Mouse (Mus musculus): ENCODE data around the gene Pdia3.

Gene Pdia3

DNA sequence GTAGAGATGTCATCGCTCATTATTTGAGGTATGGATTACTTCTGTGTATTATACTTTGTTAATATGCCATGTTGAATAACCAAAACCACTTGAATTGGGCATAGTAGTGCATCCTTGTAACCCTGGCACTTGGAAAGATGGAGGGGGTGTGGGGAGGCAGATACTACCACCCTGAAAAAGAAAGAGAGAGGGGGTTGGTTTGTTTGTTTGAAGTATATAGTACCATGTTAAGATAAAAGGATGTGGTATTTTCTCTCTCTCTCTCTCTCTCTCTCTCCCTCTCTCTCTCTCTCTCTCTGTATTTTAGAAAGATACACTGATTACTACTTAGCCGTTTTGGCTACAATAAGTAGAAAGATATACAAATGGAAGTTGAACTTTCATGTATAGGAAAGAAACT is 12.3 kb downstream of the Pdia3 start:
- no peak for TF ChIP-seq GATA4 (IDR thresholded peaks at IDR 0.05; ENCODE audit: insufficient replicate concordance, low read length)

GRCm38 (mm10) chr2:121434854-121435253 is 21.3 kb downstream of the Pdia3 start:
- no peak for TF ChIP-seq GATA4 (IDR thresholded peaks at IDR 0.05; ENCODE audit: insufficient replicate concordance, low read length)

GRCm38 (mm10) chr2:121439746-121440145 is 26.2 kb downstream of the Pdia3 start:
- TF ChIP-seq GATA4 (IDR thresholded peaks at IDR 0.05; ENCODE audit: insufficient replicate concordance, low read length): no peak

- no peak for TF ChIP-seq GATA4 (IDR thresholded peaks at IDR 0.05; ENCODE audit: insufficient replicate concordance, low read length)
These were observed 27.4 kb downstream of the Pdia3 start for GRCm38 (mm10) chr2:121440834-121441605.

DNA sequence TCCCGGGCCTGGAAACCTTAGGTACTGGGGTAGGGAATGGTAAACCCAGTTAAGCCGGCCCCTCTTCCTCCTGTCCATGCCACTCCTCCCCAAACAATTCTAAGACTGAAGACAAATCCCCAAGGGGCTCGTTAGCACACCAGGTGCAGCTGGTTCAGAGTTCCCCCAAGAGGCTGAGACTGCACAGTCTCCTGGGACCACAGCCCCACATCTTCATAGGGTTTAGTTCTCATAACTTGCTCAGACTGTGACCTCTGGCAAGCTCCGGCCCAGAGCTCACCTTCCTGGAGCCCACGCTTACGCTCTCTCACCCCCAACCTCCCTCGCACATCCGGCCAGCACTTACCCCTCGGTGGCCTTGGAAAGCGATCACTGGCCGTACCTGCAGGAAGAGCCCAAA is 28.2 kb downstream of the Pdia3 start:
- TF ChIP-seq GATA4 (IDR thresholded peaks at IDR 0.05; ENCODE audit: insufficient replicate concordance, low read length): no peak

- no peak for TF ChIP-seq GATA4 (IDR thresholded peaks at IDR 0.05; ENCODE audit: insufficient replicate concordance, low read length)
These were observed 28.9 kb downstream of the Pdia3 start for GRCm38 (mm10) chr2:121442259-121443067.

DNA sequence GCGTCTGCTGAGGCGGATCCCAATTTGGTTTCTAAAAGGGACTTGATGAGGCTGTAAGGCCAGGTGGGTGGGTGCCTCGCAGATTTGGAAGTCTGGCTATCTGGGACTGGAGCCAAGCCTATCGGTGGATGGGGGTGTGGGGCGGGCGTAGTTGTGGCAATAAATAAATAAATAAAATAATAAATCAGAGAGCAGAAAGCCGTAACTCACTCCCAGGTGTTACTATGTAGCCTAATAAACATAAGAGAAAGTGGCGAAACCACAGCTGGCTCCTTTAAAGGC is 29.4 kb downstream of the Pdia3 start:
- no peak for TF ChIP-seq GATA4 (IDR thresholded peaks at IDR 0.05; ENCODE audit: insufficient replicate concordance, low read length)

- no peak for TF ChIP-seq GATA4 (IDR thresholded peaks at IDR 0.05; ENCODE audit: insufficient replicate concordance, low read length)
These were observed 30.6 kb downstream of the Pdia3 start, which contains the start of gene Ell3 for GRCm38 (mm10) chr2:121444178-121444577. Gene Ell3, minus strand, starts transcription at chr2:121444278.

DNA sequence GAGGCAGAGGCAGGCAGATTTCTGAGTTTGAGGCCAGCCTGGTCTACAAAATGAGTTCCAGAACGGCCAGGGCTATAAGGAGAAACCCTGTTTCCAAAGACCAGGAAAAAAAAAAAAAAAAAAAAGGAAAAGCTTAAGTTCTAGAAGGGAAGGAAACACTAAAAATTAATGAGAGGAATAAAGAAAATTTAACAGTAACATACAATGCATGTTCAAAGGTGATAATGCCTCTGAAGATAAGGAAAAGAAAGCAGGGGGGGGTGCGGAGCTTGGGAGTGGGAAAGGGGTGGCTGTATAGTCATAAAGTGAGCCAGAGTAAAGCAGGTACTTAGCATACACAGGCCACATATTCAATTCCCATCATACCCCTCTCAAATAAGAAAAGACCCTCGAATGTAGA is 31.5 kb downstream of the Pdia3 start:
- TF ChIP-seq GATA4 (IDR thresholded peaks at IDR 0.05; ENCODE audit: insufficient replicate concordance, low read length): no peak

GRCm38 (mm10) chr2:121446506-121446905 is 32.9 kb downstream of the Pdia3 start:
- TF ChIP-seq GATA4 (IDR thresholded peaks at IDR 0.05; ENCODE audit: insufficient replicate concordance, low read length): no peak

DNA sequence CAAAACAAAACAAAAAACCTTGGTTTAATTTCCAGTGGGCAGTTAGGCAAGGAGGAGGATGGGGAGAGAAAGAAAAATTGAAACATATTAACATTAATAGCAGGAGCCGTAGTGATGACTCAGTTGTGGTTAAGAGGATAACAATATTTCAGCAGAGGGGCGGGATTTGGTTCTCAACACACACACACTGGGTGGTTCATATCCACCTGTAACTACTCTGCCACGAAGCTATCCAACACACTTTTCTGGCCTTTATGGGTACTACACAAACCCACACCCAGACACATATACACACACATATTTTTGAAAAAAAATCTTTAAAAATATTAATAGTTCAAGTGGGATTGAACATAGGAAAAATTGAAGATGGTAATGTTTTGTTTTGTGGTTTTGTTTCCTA is 33.4 kb downstream of the Pdia3 start:
- TF ChIP-seq GATA4 (IDR thresholded peaks at IDR 0.05; ENCODE audit: insufficient replicate concordance, low read length): no peak

DNA sequence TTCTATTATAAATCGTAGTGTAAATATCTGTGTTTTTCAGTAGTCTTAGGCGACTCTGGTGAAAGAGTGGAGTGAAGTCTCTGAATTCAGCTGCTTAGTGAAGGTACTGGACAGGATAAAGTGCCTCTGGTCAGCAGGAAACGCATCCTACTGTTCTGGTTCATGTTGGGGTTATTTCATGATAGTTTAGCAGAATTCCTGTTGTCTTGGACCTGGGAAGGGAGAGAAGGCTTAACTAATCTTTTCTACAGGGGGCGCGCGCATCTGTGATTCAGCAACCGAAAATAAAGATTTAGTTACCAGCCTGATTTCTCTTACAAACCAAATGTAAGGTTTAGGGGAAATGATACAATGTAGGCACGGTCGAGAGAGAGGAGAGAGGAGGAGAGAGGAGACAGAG is 34.6 kb downstream of the Pdia3 start:
- TF ChIP-seq GATA4 (IDR thresholded peaks at IDR 0.05; ENCODE audit: insufficient replicate concordance, low read length): no peak

DNA sequence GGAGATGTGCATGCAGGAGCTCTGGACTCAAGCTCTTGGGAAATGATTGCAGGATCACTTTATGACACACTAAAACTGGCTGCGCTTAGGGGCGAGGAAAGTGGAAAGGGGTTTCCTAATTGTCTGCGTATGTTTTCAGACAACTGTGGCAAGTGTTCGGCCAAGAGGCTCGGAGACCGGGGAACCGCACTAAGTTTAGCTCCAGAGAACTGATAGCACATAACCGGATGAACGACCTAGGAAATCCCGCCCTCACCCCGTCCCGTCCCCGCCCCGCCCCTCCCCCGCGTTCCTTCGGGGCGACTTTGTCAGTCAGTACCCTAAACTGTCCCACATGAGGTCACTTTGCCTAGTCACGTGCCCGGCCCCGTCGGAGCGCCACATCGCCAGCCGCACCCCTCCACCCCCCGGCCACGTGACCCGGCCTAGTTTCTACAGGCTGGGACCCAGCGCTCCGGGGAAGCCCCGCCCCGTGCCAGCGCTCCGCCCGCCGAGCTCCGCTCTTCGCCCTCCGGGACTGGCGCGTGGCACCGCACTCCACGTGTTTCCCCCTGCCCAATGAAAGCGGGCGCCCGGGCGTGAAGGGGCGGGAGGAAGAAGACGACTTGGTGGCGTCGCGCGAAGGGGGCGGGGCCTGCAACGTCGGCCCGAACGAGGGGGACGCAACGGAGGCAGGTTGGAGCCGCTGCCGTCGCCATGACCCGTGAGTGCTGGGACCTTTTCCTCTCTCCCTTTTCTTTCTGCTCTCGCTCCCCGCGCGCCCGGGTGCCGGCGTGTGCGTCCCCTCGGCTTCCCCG is 35.4 kb downstream of the Pdia3 start, which contains the start of gene Serf2:
Serf2 (plus strand) TSS at position 457 of the 797 bp plus-strand sequence.
- TF ChIP-seq GATA4 (IDR thresholded peaks at IDR 0.05; ENCODE audit: insufficient replicate concordance, low read length): peak; percentile 87; the same call in 1 of the 2 replicates

GRCm38 (mm10) chr2:121449545-121450011 is 36.0 kb downstream of the Pdia3 start:
- TF ChIP-seq GATA4 (IDR thresholded peaks at IDR 0.05; ENCODE audit: insufficient replicate concordance, low read length): no peak

GRCm38 (mm10) chr2:121450093-121450492 is 36.5 kb downstream of the Pdia3 start:
- TF ChIP-seq GATA4 (IDR thresholded peaks at IDR 0.05; ENCODE audit: insufficient replicate concordance, low read length): no peak

All from liver, adult (tissue).